Mouse (Mus musculus): ENCODE measurements at regions not wholly inside any gene's neighbourhood (a gene's known extent, or its start where the extent isn't known, plus 50 kb on each side); places are given as distances from the start of the nearest gene placed in this dataset.

GRCm38 (mm10) chr4:124257006-124257405, 339.2 kb upstream of the 4930535I16Rik start:
- no peak for DNase-seq (ENCODE audit: low read depth in 1 of 2, low spot score in 2 of 2)

- DNase-seq (ENCODE audit: low read depth in 1 of 2, low spot score in 2 of 2): no peak
These were observed 338.7 kb upstream of the 4930535I16Rik start for GRCm38 (mm10) chr4:124256515-124256914.

DNA sequence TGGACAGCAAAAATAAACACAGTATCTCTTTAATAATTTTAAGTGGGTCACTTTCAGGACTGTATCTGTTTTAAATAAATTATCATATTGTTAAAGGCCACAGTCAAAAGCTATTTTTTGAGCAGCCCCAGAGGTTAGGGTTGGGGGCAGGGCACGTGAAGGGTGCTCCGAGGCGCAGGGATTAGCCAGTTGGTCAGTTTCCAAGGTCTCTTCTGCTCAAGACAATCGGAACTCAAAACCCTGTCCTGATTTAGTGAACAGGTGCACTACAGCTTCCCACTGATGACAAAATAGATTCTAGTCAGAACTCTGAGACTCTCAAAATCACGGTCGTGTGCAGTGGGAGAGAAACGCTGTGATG, 337.3 kb upstream of the 4930535I16Rik start:
- DNase-seq (ENCODE audit: low read depth in 1 of 2, low spot score in 2 of 2): no peak

DNA sequence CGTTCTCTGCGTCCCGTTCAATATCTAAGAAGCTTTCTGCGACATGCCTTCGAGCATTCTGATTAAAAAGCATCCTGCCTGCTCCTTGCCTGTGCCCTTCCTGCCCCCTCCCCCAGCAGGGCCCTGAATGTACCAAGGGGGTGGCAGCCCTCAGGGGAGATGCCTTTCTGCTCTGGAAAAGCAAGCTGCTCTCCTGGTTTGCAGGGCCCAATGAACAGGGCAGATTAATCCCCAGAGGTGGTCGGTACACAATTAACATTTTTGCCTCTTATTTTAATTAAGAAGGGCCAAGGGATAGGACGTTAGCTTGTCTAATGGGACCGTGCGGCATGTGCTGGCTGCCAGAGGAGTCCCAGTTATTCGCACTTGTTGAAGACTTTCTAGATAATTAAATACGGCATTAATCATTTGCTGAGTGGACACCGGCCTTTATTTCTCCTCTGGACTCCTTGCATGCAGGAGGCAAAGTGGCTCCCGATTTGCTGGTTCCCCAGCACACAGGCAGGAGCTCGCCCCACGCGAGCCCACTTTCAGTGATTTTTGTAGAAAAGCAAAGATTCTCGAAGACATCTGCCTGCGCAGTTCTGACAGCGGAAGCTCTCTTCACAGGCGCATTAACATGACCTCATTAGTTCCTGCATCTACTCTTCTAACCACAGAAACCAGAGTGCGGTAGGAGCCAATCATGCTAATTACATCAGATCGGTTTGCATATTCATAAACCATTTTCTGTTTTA, 336.8 kb upstream of the 4930535I16Rik start:
- DNase-seq (ENCODE audit: low read depth in 1 of 2, low spot score in 2 of 2): no peak

GRCm38 (mm10) chr4:124241600-124241999, 323.8 kb upstream of the 4930535I16Rik start:
- no peak for DNase-seq (ENCODE audit: low read depth in 1 of 2, low spot score in 2 of 2)

DNA sequence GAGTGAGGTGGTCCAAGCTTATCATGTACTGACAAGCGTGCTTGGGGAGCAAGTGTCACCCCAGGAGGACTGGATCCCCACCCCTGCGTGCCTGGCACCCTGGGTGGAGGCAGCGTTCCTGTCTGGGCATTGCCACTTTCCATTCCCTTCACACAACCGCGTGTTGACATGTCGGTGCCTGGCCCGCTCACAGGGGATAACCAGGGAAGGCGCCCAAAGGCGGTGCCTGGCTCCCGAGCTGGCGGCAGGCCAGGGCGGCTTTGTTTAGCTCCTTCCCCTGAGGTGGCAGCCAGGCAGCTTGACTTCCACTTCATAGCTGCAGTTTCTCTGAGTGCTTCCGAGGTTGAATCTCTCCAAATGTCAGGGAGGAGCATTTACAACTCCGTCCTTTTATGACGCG, 318.7 kb upstream of the 4930535I16Rik start:
- DNase-seq (ENCODE audit: low read depth in 1 of 2, low spot score in 2 of 2): no peak

- no peak for DNase-seq (ENCODE audit: low read depth in 1 of 2, low spot score in 2 of 2)
These were observed 310.7 kb upstream of the 4930535I16Rik start for GRCm38 (mm10) chr4:124228537-124228936.

DNA sequence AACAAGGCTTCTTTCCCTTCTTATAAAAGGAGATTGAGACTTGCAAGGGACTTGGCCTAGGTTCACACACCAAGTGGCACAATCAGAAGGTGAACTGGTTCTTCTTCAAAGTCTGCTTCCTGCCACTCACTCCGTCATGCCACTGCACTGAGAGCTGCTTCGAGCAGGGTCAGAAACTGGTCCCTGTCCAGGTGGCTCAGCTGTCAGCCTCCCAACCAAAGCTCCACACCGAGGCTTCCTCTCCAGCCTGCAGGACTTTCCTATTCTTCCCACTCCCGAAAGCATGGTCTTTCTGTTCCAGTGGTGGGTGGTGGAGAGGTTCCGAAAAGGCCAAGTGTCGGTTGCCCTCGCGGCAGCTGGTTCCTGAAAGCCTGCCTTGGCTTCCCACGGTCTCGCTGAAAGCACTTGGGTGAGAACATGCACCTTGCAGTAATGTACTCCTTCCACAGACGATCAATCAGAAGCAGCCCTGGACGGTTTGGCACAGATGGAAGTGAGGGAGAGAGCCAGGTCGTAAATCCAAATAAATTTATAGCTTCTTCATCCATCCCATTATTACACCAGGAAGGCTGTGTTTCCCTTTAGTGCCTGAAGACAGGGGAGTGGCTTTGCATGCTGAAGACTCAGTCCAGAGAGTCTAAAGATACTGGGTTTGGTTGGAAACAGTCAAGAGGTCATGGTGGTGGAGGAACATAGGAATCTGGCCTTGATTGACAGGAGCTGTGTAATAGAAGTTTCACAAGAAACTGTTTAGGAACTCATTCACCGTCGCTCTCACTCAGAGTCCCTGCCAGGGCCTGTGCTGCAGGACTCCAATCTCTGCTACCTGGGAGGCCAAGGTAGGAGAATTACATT, 306.1 kb upstream of the 4930535I16Rik start:
- DNase-seq (ENCODE audit: low read depth in 1 of 2, low spot score in 2 of 2): no peak

- DNase-seq (ENCODE audit: low read depth in 1 of 2, low spot score in 2 of 2): no peak
These were observed 303.9 kb upstream of the 4930535I16Rik start for GRCm38 (mm10) chr4:124221736-124222135.

DNA sequence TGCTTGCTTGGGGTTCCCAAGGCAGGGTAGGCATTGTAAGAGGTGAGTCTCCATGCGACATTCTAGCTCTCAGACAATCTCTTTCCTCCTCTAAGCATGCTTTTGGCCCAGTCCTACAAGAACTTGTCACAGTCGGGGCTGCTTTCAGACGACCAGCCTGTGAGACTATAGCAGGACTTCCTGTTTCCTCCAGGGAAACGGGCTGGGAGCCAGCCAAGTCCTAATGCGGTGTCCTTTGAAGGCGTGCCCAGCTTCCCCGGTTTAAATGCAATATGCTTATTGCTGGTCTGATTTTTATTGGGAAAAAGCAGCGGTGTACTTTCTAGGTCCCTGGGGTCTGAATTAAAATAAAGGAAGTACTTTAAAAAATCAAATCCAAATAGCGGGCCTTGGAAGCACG, 299.4 kb upstream of the 4930535I16Rik start:
- no peak for DNase-seq (ENCODE audit: low read depth in 1 of 2, low spot score in 2 of 2)

DNA sequence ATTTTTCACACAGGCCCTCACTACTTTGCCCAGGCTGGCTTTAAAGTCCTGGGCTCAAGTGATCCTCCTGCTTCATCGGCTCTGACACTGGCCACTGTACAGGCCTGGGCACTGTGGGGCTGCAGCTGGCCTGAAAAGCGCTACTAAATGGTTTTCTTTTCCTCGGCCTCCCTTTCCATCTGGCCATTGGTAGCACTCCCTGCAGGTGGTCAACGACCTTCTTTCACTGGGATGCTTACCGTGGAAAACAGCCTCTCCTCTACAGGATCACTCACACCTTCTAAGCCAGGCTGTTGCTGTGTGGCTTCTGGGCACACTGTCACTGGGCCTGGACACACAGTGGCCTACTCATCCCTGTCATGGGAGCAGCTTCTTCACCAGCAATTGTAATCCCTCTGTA, 298.5 kb upstream of the 4930535I16Rik start:
- DNase-seq (ENCODE audit: low read depth in 1 of 2, low spot score in 2 of 2): no peak

DNA sequence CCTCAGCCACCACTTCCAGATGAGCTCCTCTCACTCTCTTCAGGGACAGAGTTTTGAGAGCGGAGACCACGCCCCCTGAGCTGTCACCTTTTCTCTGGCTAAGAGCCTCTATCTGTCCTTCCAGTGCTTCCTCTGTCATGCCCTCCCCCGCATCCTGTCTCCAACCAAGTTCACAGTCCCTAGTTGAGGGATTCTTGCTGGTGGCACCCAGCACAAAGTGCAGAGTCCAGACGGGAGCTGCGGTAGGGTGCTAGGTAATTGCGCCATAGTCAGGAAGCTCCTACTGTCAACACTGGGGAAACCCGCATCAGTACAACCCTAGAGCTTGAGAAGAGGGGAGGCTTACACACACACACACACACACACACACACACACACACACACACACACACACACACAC, 297.3 kb upstream of the 4930535I16Rik start:
- no peak for DNase-seq (ENCODE audit: low read depth in 1 of 2, low spot score in 2 of 2)

DNA sequence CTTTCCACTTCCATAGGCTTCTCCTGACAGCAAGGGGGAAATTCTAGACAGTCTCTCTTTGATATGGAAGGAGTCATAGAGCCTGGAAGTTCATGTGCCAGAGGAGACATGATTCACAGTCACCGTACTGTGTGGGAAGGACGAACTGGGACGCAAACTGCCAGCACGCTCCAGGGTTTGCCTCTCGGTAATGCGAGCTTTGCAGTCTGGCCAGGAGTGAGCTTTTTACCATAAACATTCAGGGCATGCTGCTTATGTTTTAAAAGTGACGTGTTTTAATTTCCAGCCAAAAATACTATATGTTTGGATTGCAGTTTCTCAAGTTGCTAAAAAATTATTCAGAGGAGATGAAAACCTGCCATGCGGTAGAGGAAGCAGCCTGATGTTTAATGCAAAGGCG, 292.3 kb upstream of the 4930535I16Rik start:
- no peak for DNase-seq (ENCODE audit: low read depth in 1 of 2, low spot score in 2 of 2)

DNA sequence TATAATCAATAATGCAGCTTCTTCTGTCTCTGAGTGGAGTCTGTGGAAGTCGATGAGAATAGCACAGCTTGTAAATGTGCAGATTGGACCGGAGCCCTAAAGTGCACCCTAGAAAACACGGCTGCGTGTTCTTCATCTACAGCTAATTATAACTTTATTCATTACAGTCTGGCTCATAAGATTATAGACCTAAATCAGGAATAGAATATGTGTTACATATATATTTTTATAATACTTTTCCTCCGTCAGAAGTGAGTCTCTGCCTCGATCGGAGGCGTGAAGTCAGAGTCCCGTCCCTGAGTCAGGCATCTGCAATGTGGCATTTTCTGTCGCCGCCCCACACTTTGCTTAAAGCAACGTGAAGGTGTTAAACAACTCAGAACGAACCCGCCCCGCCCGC, 288.7 kb upstream of the 4930535I16Rik start:
- DNase-seq (ENCODE audit: low read depth in 1 of 2, low spot score in 2 of 2): no peak

GRCm38 (mm10) chr4:124203736-124204135, 285.9 kb upstream of the 4930535I16Rik start:
- DNase-seq (ENCODE audit: low read depth in 1 of 2, low spot score in 2 of 2): no peak

GRCm38 (mm10) chr4:124199884-124200844, 282.3 kb upstream of the 4930535I16Rik start:
- DNase-seq (ENCODE audit: low read depth in 1 of 2, low spot score in 2 of 2): no peak

GRCm38 (mm10) chr4:124198832-124199231, 281.0 kb upstream of the 4930535I16Rik start:
- DNase-seq (ENCODE audit: low read depth in 1 of 2, low spot score in 2 of 2): no peak

- no peak for DNase-seq (ENCODE audit: low read depth in 1 of 2, low spot score in 2 of 2)
These were observed 278.9 kb upstream of the 4930535I16Rik start for GRCm38 (mm10) chr4:124196711-124197110.

GRCm38 (mm10) chr4:124193059-124193721, 275.4 kb upstream of the 4930535I16Rik start:
- no peak for DNase-seq (ENCODE audit: low read depth in 1 of 2, low spot score in 2 of 2)

- no peak for DNase-seq (ENCODE audit: low read depth in 1 of 2, low spot score in 2 of 2)
These were observed 273.0 kb upstream of the 4930535I16Rik start for GRCm38 (mm10) chr4:124190775-124191174.

GRCm38 (mm10) chr4:124189993-124190385, 272.2 kb upstream of the 4930535I16Rik start:
- no peak for DNase-seq (ENCODE audit: low read depth in 1 of 2, low spot score in 2 of 2)

All from monocyte, adult 2 months (primary cell).